Mouse (Mus musculus) hindbrain, postnatal 0 days (tissue): ENCODE measurements around the gene Cox17. TPM values are rescaled to one million over a fixed set of nuclear protein-coding genes. Genes with fewer than 3 reads are reported as not detected.
A peak's percentile ranks its signal among the peaks of the same experiment; 100 is the strongest.
"Not testable (repeated sequence)": the region's sequence is repeated elsewhere in the genome, so short reads cannot be mapped to it uniquely, and the experiment has no call there.

Experiments
- ATAC-seq: fragments of 200-750 bp; cut with Nextera tagmentation; 2 replicates; pipeline ENCODE4 v1.8.0; 2017; ENCODE audit warnings: mild to moderate bottlenecking, moderate TSS enrichment, moderate library complexity
- DNase-seq: peaks from one replicate; pipeline ENCODE4 v3.0.0-alpha.2; 2015; ENCODE audit warnings: low spot score
- H3K27ac ChIP-seq: fragments of 300-500 bp; sonication (generic); 2 replicates; pipeline ENCODE4 v1.5.1; 2014; ENCODE audit warnings: mild to moderate bottlenecking
- H3K27me3 ChIP-seq: fragments of 300-500 bp; sonication (generic); 2 replicates; pipeline ENCODE4 v1.6.1; 2014; ENCODE audit warnings: low read length, mixed read lengths; ENCODE audit not compliant: insufficient read depth
- H3K36me3 ChIP-seq: fragments of 300-500 bp; sonication (generic); 2 replicates; pipeline ENCODE4 v1.6.1; 2014; ENCODE audit warnings: low read length, mixed read lengths; ENCODE audit not compliant: insufficient read depth
- H3K4me1 ChIP-seq: fragments of 300-500 bp; sonication (generic); 2 replicates; pipeline ENCODE4 v1.6.1; 2014; ENCODE audit warnings: antibody characterized with exemption, low read length, mixed read lengths; ENCODE audit not compliant: insufficient read depth
- H3K4me2 ChIP-seq: fragments of 300-500 bp; sonication (generic); 2 replicates; pipeline ENCODE4 v1.6.1; 2014; ENCODE audit warnings: low read depth, mild to moderate bottlenecking, low read length, moderate library complexity, mixed read lengths
- H3K4me3 ChIP-seq: fragments of 300-500 bp; sonication (generic); 2 replicates; pipeline ENCODE4 v1.5.1; 2014; ENCODE audit warnings: low read length
- H3K9ac ChIP-seq: fragments of 300-500 bp; sonication (generic); replicated peaks from 2 replicates; pipeline ENCODE4 v1.6.1; 2014; ENCODE audit warnings: mild to moderate bottlenecking, low read length, moderate library complexity, mixed read lengths
- H3K9me3 ChIP-seq: fragments of 300-500 bp; sonication (generic); 2 replicates; pipeline ENCODE4 v1.6.1; 2016; ENCODE audit warnings: low read length, mixed read lengths
- CTCF ChIP-seq: IDR thresholded peaks from 2 replicates; pipeline ENCODE4 v1.5.1; 2016; ENCODE audit warnings: antibody characterized with exemption, control low read depth, low read depth
- WGBS: fragments of 180-500 bp; shearing (Covaris S2); extraction: QIAGEN DNeasy Blood & Tissue Kit; methylation state at CpG from one replicate; pipeline ENCODE4 v1.1.7; 2014; 5-methylcytosine and 5-hydroxymethylcytosine counted together
- polyA plus RNA-seq: library from polyadenylated mRNA; unstranded; fragments of >200 nt; fragmentation: Nextera tagmentation; extraction: Ambion mirVana; gene quantifications from 2 replicates; pipeline ENCODE4 v1.2.1, GENCODE M21; 2015
- total RNA-seq: library from RNA; depleted of rRNA; stranded (reverse); fragments of >200 nt; gene quantifications from 2 replicates; pipeline ENCODE4 v1.2.3, GENCODE M21; 2014

The Cox17 gene
- total and polyA plus RNA-seq, 2 experiments from 2014 or later, result 12.2 to 78.5 TPM

GRCm38 (mm10) chr16:38329340-38329739 is 17.5 kb upstream of the Cox17 start:
- 93% methylated on average over 3 of the region's 3 CpGs for WGBS
- no peak for DNase-seq
- H3K9me3 ChIP-seq, result no peaks in the 10 kb centered on the region
- H3K4me2 ChIP-seq, result no peak overlapping the region
- H3K9ac ChIP-seq, result no peak overlapping the region
- H3K4me1 ChIP-seq, result no peaks in the 10 kb centered on the region
- H3K36me3 ChIP-seq, result no peaks in the 10 kb centered on the region
- no peaks in the 10 kb centered on the region for H3K27me3 ChIP-seq
- TF ChIP-seq CTCF, result peak; percentile 26; the same call in 1 of the 2 replicates
- no peak overlapping the region for H3K4me3 ChIP-seq
- no peak overlapping the region for H3K27ac ChIP-seq
- ATAC-seq, result no peak

- Histone ChIP-seq H3K4me1 (no peaks in the 10 kb centered on the region), H3K9ac (no peak overlapping the region), H3K27ac (no peak overlapping the region), H3K27me3 (no peaks in the 10 kb centered on the region), H3K36me3 (no peaks in the 10 kb centered on the region), H3K4me2 (no peak overlapping the region), H3K9me3 (no peaks in the 10 kb centered on the region), H3K4me3 (no peak overlapping the region)
- ATAC-seq, result no peak
- DNase-seq, result no peak
- WGBS, result 51% methylated on average over 6 of the region's 6 CpGs
- no peak for TF ChIP-seq CTCF
These were observed 12.4 kb upstream of the Cox17 start for GRCm38 (mm10) chr16:38334431-38334830.

GRCm38 (mm10) chr16:38338077-38338476 is 8.7 kb upstream of the Cox17 start:
- H3K4me1 ChIP-seq, H3K4me3 ChIP-seq, H3K9me3 ChIP-seq, ATAC-seq, H3K36me3 ChIP-seq, H3K27ac ChIP-seq, H3K27me3 ChIP-seq, H3K9ac ChIP-seq, H3K4me2 ChIP-seq, DNase-seq: not testable (repeated sequence)
- WGBS, result 86% methylated on average over 4 of the region's 4 CpGs

- no peak for TF ChIP-seq CTCF
- Histone ChIP-seq H3K4me2 (peak within 1 kb of the TSS; percentile 73), H3K27ac (no peak within 1 kb of the TSS), H3K4me3 (peak within 1 kb of the TSS; percentile 42), H3K36me3 (no peaks in the 10 kb centered on the region), H3K9ac (peak within 1 kb of the TSS; percentile 35; the same call in 1 of the 2 replicates), H3K4me1 (no peaks in the 10 kb centered on the region), H3K9me3 (no peaks in the 10 kb centered on the region), H3K27me3 (no peaks in the 10 kb centered on the region)
- WGBS, result 8% methylated on average over 30 of the region's 30 CpGs
- peak; percentile 90 for ATAC-seq
- DNase-seq, result peak; percentile 87
These were observed 5.1 kb upstream of the Cox17 start, which contains the start of gene Maats1 for GRCm38 (mm10) chr16:38341396-38342324. Gene Maats1 (minus strand): TSS chr16:38342143.

- WGBS, result 78% methylated on average over 3 of the region's 3 CpGs
- no peak overlapping the region for H3K27ac ChIP-seq
- 0 out of 2 replicates have a peak, but pooled peaks cover 3% of the 10 kb centered on the region for H3K36me3 ChIP-seq
- peak; percentile 93 for DNase-seq
- no peak overlapping the region for H3K4me3 ChIP-seq
- H3K9ac ChIP-seq, result no peak overlapping the region
- H3K4me2 ChIP-seq, result no peak overlapping the region
- TF ChIP-seq CTCF, result peak; percentile 68
- no peaks in the 10 kb centered on the region for H3K9me3 ChIP-seq
- ATAC-seq, result 0 out of 2 replicates have a peak, but pooled peaks have one; percentile 39
- H3K4me1 ChIP-seq, result no peaks in the 10 kb centered on the region
- H3K27me3 ChIP-seq, result no peaks in the 10 kb centered on the region
These were observed 1.7 kb upstream of the Cox17 start for GRCm38 (mm10) chr16:38344941-38345725.

- H3K27me3 ChIP-seq, result no peaks in the 10 kb centered on the region
- DNase-seq (no peak), ATAC-seq (no peak)
- H3K4me2 ChIP-seq, result peak overlapping the region; percentile 84
- H3K9ac ChIP-seq, result peak overlapping the region; percentile 71; the same call in 1 of the 2 replicates
- H3K9me3 ChIP-seq, result no peaks in the 10 kb centered on the region
- no peak overlapping the region for H3K27ac ChIP-seq
- peaks cover 10% of the 10 kb centered on the region; the same call in 1 of the 2 replicates for H3K36me3 ChIP-seq
- no peak for TF ChIP-seq CTCF
- H3K4me3 ChIP-seq, result peak overlapping the region; percentile 88
- no peaks in the 10 kb centered on the region for H3K4me1 ChIP-seq
- WGBS, result 64% methylated on average over 6 of the region's 6 CpGs
These were observed 797 bp downstream of the Cox17 start for GRCm38 (mm10) chr16:38347588-38347987.
